ENCODE assay signal across 10 mouse cellular contexts in the genomic region with DNA sequence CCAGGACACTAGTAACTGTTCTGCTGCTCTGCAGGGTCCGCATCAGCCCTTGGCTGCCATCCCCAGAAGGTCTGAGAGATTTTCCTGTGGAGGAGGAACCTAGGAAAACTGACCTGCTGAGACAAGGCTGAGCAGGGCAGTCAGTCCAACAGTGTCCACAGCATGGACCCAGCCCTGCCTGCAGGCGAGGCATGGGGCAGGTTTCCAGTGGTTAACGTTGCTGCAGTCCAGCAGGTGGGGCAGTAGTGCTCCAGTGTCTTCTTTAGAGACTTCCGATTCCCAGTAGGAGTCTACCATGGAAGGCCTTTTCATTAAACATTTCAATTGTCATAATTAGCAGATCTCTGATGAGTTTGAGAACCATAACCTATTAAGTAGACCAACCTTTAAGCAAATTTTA. TPM values are rescaled to one million over a fixed set of nuclear protein-coding genes. Genes with fewer than 3 reads are reported as not detected.
A peak's percentile ranks its signal among the peaks of the same experiment; 100 is the strongest.
DNase-seq lines count a peak whose midpoint lies in the region; TF ChIP-seq lines count a peak whose summit lies in the region.
"Had no signal": no experiment of that assay in that cellular context is flagged by ENCODE, and none has a peak within 500 bp of the region (broad histone marks: within the 10 kb centered on the region; RNA-seq: fewer than 3 reads in every experiment).

No protein-coding gene starts in this region.

- H3K27me3 ChIP-seq in heart, adult 2 months (ENCODE audit: control insufficient read depth, insufficient read depth, low read length), result no peaks in the 10 kb centered on the region
- H3K27me3 ChIP-seq in testis, adult 2 months (ENCODE audit: control insufficient read depth, insufficient read depth, low read length), result no peaks in the 10 kb centered on the region
- H3K27me3 ChIP-seq: embryonic facial prominence, embryonic 12.5 days; neural tube, embryonic 13.5 days had no signal

- no peaks in the 10 kb centered on the region for H3K4me1 ChIP-seq in heart, adult 2 months (ENCODE audit: control insufficient read depth, insufficient read depth, low read length)
- H3K4me1 ChIP-seq in testis, adult 2 months (ENCODE audit: control insufficient read depth, insufficient read depth, low read length), result no peaks in the 10 kb centered on the region
- H3K4me1 ChIP-seq: embryonic facial prominence, embryonic 12.5 days; neural tube, embryonic 13.5 days had no signal

- no peak overlapping the region for H3K27ac ChIP-seq in heart, adult 2 months
- no peak overlapping the region for H3K27ac ChIP-seq in testis, adult 2 months (ENCODE audit: control insufficient read depth, insufficient read depth, low read depth, low read length)
- H3K27ac ChIP-seq: embryonic facial prominence, embryonic 12.5 days; neural tube, embryonic 13.5 days had no signal

- 33% methylated on average over 4 of the region's 4 CpGs for WGBS in heart, adult 2 months

- no peaks in the 10 kb centered on the region for H3K79me2 ChIP-seq in heart, adult 2 months (replicated peaks; ENCODE audit: control insufficient read depth, insufficient read depth, low read length)

- TF ChIP-seq CTCF in heart, adult 2 months (IDR thresholded peaks at IDR 0.05), result peak; percentile 52
- 0 out of 2 replicates have a peak, but pooled peaks have one; percentile 16 for TF ChIP-seq CTCF in testis, adult 2 months (IDR thresholded peaks at IDR 0.05; ENCODE audit: control insufficient read depth, insufficient read depth, insufficient replicate concordance, low read depth, low read length)

- no peak overlapping the region for H3K4me3 ChIP-seq in heart, adult 2 months
- no peak overlapping the region for H3K4me3 ChIP-seq in testis, adult 2 months (ENCODE audit: control insufficient read depth, low read depth, low read length)
- H3K4me3 ChIP-seq: embryonic facial prominence, embryonic 12.5 days; neural tube, embryonic 13.5 days had no signal

- TF ChIP-seq POLR2A in heart, adult 2 months (IDR thresholded peaks at IDR 0.05; ENCODE audit: insufficient read depth, low read depth, low read length), result no peak
- TF ChIP-seq POLR2A in testis, adult 2 months (IDR thresholded peaks at IDR 0.05; ENCODE audit: control insufficient read depth, low read depth, low read length), result no peak

- H3K9ac ChIP-seq in heart, adult 2 months (ENCODE audit: low read depth, low read length), result no peak overlapping the region
- H3K9ac ChIP-seq: embryonic facial prominence, embryonic 12.5 days; neural tube, embryonic 13.5 days had no signal

- no peak for TF ChIP-seq EP300 in heart, adult 2 months (IDR thresholded peaks at IDR 0.05; ENCODE audit: insufficient read depth, low read depth, low read length)

- H3K36me3 ChIP-seq in heart, adult 2 months (ENCODE audit: control insufficient read depth, insufficient read depth, low read length), result no peaks in the 10 kb centered on the region
- no peaks in the 10 kb centered on the region for H3K36me3 ChIP-seq in testis, adult 2 months (ENCODE audit: control insufficient read depth, insufficient read depth, low read length)
- H3K36me3 ChIP-seq: embryonic facial prominence, embryonic 12.5 days; neural tube, embryonic 13.5 days had no signal

- DNase-seq in heart, adult 2 months, result no peak
- DNase-seq in heart, adult 11 months, result no peak
- DNase-seq in testis, postnatal 14 days (ENCODE audit: low spot score), result no peak
- peak; percentile 55 to 67 for DNase-seq in kidney, postnatal 25 days
- peak; percentile 23 for DNase-seq in yolk sac, embryonic 10.5 days (ENCODE audit: low spot score)
- DNase-seq in right cerebral cortex, postnatal 25 days, result no peak
- no peak for DNase-seq in gastrocnemius, postnatal 4 days (ENCODE audit: low spot score in 2 of 2)

- intact Hi-C loops in heart, adult 2 months (cut with DNase I), result no loop called here

RNA-seq across cellular contexts. Expression of gene Med15, which starts 10.6 kb away (rescaled TPM):
- 10 to 100 TPM; 21.5 to 24.9 TPM for total RNA-seq in heart, adult 2 months (2021)
- 37.3 and 44.3 TPM in 2 replicates for polyA plus RNA-seq in heart, adult 2 months (2012; rRNA removed)
- polyA plus RNA-seq in testis, adult 2 months (2012; rRNA removed), result 86.1 and 95.2 TPM in 2 replicates
- 10 to 100 TPM; 36.9 to 46.9 TPM for total RNA-seq in gastrocnemius, postnatal 4 days (2021)

RNA-seq across cellular contexts. Expression of gene Klhl22, which starts 16.1 kb away (rescaled TPM):
- total RNA-seq in heart, adult 2 months (2021), result 10 to 100 TPM; 17.3 to 18.6 TPM
- polyA plus RNA-seq in heart, adult 2 months (2012; rRNA removed), result 23.6 and 30.2 TPM in 2 replicates
- 9.1 and 9.4 TPM in 2 replicates for polyA plus RNA-seq in testis, adult 2 months (2012; rRNA removed)
- 10 to 100 TPM; 56.9 to 60.4 TPM for total RNA-seq in gastrocnemius, postnatal 4 days (2021)

RNA-seq across cellular contexts. Expression of gene Scarf2, which starts 53.8 kb away (rescaled TPM):
- 1 to 10 TPM; 4.1 to 5.2 TPM for total RNA-seq in heart, adult 2 months (2021)
- 10.8 and 13.4 TPM in 2 replicates for polyA plus RNA-seq in heart, adult 2 months (2012; rRNA removed)
- polyA plus RNA-seq in testis, adult 2 months (2012; rRNA removed), result 4.1 and 5.6 TPM in 2 replicates
- total RNA-seq in gastrocnemius, postnatal 4 days (2021), result 10 to 100 TPM; 33.7 to 37.3 TPM

Comparison
In these comparisons a context has a peak if more than half of its experiments do, and no peak if none do; other contexts are left out.
1. DNase-seq: peak in kidney, postnatal 25 days (2 of 2) and yolk sac, embryonic 10.5 days (single experiment); none in heart, adult 2 months (0 of 2), heart, adult 11 months (single experiment), testis, postnatal 14 days (single experiment), right cerebral cortex, postnatal 25 days (single experiment) and gastrocnemius, postnatal 4 days (0 of 2).
2. RNA of gene Scarf2, which starts 53.8 kb away (total RNA-seq): 33.7 to 37.3 TPM in gastrocnemius, postnatal 4 days; 4.1 to 5.2 TPM in heart, adult 2 months; every median in the first group is over 4 times any median in the second.